Mouse (Mus musculus): Measurements from ENCODE around the gene C2cd3.

- TF ChIP-seq CTCF (conservative IDR thresholded peaks at IDR 0.05; ENCODE audit: low read length), result no peak
- TF ChIP-seq POU5F1 (IDR thresholded peaks at IDR 0.05; ENCODE audit: borderline replicate concordance, low read length), result no peak
Measured at GRCm38 (mm10) chr7:100356768-100357167, 15.3 kb upstream of the C2cd3 start.
